Mouse (Mus musculus): Measurements from ENCODE around the gene 4933424G06Rik. TPM values are rescaled to one million over a fixed set of nuclear protein-coding genes. Genes with fewer than 3 reads are reported as not detected.

4933424G06Rik gene
- polyA plus RNA-seq, 2 experiments: 0.10 TPM; not detected in 1

DNA sequence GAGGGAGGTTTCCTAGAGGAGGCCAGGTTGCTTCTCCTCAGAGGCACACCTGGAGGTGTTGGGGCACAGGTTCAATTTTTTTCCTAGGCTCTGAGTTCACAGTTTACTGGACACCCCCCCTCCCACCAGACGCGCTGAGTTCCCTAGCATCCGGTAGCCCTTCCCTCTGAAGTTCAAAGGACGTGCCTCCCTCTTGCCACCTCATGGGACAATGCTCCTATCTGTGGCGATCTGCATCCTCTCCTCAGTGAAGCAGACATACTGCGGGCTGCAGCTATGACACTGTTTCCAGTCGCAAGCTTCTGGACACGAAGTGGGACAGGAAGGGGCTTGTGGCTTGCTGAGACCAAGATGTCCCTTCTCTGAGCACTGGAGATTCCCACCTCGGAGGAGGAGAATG is 50.5 kb downstream of the 4933424G06Rik start:
- Histone ChIP-seq H3K9me3 (ENCODE audit: control insufficient read depth, low read length) (no peaks in the 10 kb centered on the region), H3K36me3 (ENCODE audit: control insufficient read depth, insufficient read depth, low read length) (no peaks in the 10 kb centered on the region), H3K9ac (ENCODE audit: low read depth, low read length, severe bottlenecking) (no peak overlapping the region), H3K4me1 (ENCODE audit: control insufficient read depth, insufficient read depth, low read length) (no peaks in the 10 kb centered on the region), H3K4me2 (replicated peaks; ENCODE audit: low read depth, low read length, severe bottlenecking) (no peak overlapping the region), H3K4me3 (replicated peaks; ENCODE audit: low read length) (no peak overlapping the region), H3K27ac (replicated peaks; ENCODE audit: low read depth, low read length) (no peak overlapping the region), H3K27me3 (ENCODE audit: control insufficient read depth, insufficient read depth, low read length) (no peaks in the 10 kb centered on the region)
- no peak for TF ChIP-seq POLR2A (IDR thresholded peaks at IDR 0.05; ENCODE audit: borderline replicate concordance, extremely low read depth, insufficient read depth, insufficient read length)
- DNase-seq (ENCODE audit: low spot score) (no peak), ATAC-seq (ENCODE audit: low FRiP score, low read depth) (no peak)
- 83% methylated on average over 9 of the region's 9 CpGs for WGBS

DNA sequence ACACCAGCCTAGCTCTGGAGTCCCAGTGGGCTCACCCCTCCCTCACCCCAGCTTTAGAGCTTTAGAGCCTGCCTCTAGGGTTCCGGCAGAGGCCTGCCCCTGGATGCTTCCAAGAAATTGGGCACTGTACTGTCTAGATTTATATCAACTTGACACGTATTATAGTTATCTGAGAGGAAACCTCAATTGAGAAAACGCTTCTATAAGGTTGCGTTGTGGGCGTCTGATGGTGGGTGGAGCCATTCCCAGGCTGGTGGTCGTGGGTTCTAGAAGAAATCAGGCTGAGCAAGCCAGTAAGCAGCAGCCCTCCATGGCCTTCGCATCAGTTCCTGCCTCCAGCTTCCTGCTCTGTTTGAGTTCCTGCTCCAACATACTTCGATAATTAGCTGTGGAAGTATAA is 51.1 kb downstream of the 4933424G06Rik start:
- no peak overlapping the region for H3K4me3 ChIP-seq (replicated peaks; ENCODE audit: low read length)
- no peaks in the 10 kb centered on the region for H3K4me1 ChIP-seq (ENCODE audit: control insufficient read depth, insufficient read depth, low read length)
- H3K9ac ChIP-seq (ENCODE audit: low read depth, low read length, severe bottlenecking): no peak overlapping the region
- TF ChIP-seq POLR2A (IDR thresholded peaks at IDR 0.05; ENCODE audit: borderline replicate concordance, extremely low read depth, insufficient read depth, insufficient read length): no peak
- 82% methylated on average over 8 of the region's 8 CpGs for WGBS
- ATAC-seq (ENCODE audit: low FRiP score, low read depth) (no peak), DNase-seq (ENCODE audit: low spot score) (no peak)
- no peak overlapping the region for H3K4me2 ChIP-seq (replicated peaks; ENCODE audit: low read depth, low read length, severe bottlenecking)
- no peak overlapping the region for H3K27ac ChIP-seq (replicated peaks; ENCODE audit: low read depth, low read length)
- H3K36me3 ChIP-seq (ENCODE audit: control insufficient read depth, insufficient read depth, low read length): no peaks in the 10 kb centered on the region
- H3K9me3 ChIP-seq (ENCODE audit: control insufficient read depth, low read length): no peaks in the 10 kb centered on the region
- H3K27me3 ChIP-seq (ENCODE audit: control insufficient read depth, insufficient read depth, low read length): no peaks in the 10 kb centered on the region

- Histone ChIP-seq H3K4me2 (replicated peaks; ENCODE audit: low read depth, low read length, severe bottlenecking) (no peak within 1 kb of the TSS), H3K27me3 (ENCODE audit: control insufficient read depth, insufficient read depth, low read length) (no peaks in the 10 kb centered on the region), H3K27ac (replicated peaks; ENCODE audit: low read depth, low read length) (no peak within 1 kb of the TSS), H3K9me3 (ENCODE audit: control insufficient read depth, low read length) (no peaks in the 10 kb centered on the region), H3K9ac (ENCODE audit: low read depth, low read length, severe bottlenecking) (no peak within 1 kb of the TSS), H3K4me1 (ENCODE audit: control insufficient read depth, insufficient read depth, low read length) (no peaks in the 10 kb centered on the region), H3K4me3 (replicated peaks; ENCODE audit: low read length) (no peak within 1 kb of the TSS), H3K36me3 (ENCODE audit: control insufficient read depth, insufficient read depth, low read length) (no peaks in the 10 kb centered on the region)
- ATAC-seq (ENCODE audit: low FRiP score, low read depth): no peak
- TF ChIP-seq POLR2A (IDR thresholded peaks at IDR 0.05; ENCODE audit: borderline replicate concordance, extremely low read depth, insufficient read depth, insufficient read length): no peak
- DNase-seq (ENCODE audit: low spot score): no peak
- 72% methylated on average over 11 of the region's 11 CpGs for WGBS
These were observed 51.6 kb downstream of the 4933424G06Rik start, which contains the start of gene Zap70 for GRCm38 (mm10) chr1:36761568-36761967. TSS of gene Zap70 (plus strand) at chr1:36761798.

GRCm38 (mm10) chr1:36766431-36767205 is 56.7 kb downstream of the 4933424G06Rik start:
- no peaks in the 10 kb centered on the region for H3K4me1 ChIP-seq (ENCODE audit: control insufficient read depth, insufficient read depth, low read length)
- TF ChIP-seq POLR2A (IDR thresholded peaks at IDR 0.05; ENCODE audit: borderline replicate concordance, extremely low read depth, insufficient read depth, insufficient read length): no peak
- WGBS: 49% methylated on average over 4 of the region's 4 CpGs
- no peak overlapping the region for H3K9ac ChIP-seq (ENCODE audit: low read depth, low read length, severe bottlenecking)
- H3K4me3 ChIP-seq (replicated peaks; ENCODE audit: low read length): no peak overlapping the region
- no peaks in the 10 kb centered on the region for H3K9me3 ChIP-seq (ENCODE audit: control insufficient read depth, low read length)
- ATAC-seq (ENCODE audit: low FRiP score, low read depth): no peak
- H3K4me2 ChIP-seq (replicated peaks; ENCODE audit: low read depth, low read length, severe bottlenecking): no peak overlapping the region
- peaks cover 9% of the 10 kb centered on the region; the same call in 1 of the 2 replicates for H3K27me3 ChIP-seq (ENCODE audit: control insufficient read depth, insufficient read depth, low read length)
- no peaks in the 10 kb centered on the region for H3K36me3 ChIP-seq (ENCODE audit: control insufficient read depth, insufficient read depth, low read length)
- no peak overlapping the region for H3K27ac ChIP-seq (replicated peaks; ENCODE audit: low read depth, low read length)
- DNase-seq (ENCODE audit: low spot score): no peak

DNA sequence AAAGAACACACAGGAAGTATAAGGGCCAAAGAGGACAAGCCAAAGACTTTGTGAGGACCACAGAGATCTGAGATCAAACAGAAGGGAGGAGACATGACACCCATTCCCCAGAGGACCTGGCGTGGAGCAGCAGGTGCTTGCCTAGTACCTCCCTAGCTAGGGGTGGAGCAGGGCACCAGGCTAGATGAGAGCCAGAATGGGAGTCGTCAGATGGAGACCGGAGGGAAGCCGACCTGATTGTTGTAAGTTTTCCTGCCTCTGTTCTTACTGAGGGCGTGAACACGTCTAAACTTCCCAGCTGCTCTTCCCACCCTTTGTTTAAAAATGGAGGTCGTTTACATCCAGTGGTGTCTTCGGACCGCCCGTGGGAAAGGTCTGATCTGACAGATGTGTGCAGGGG is 57.4 kb downstream of the 4933424G06Rik start:
- TF ChIP-seq POLR2A (IDR thresholded peaks at IDR 0.05; ENCODE audit: borderline replicate concordance, extremely low read depth, insufficient read depth, insufficient read length): no peak
- H3K27me3 ChIP-seq (ENCODE audit: control insufficient read depth, insufficient read depth, low read length): peaks cover 9% of the 10 kb centered on the region; the same call in 1 of the 2 replicates
- H3K4me1 ChIP-seq (ENCODE audit: control insufficient read depth, insufficient read depth, low read length): no peaks in the 10 kb centered on the region
- no peaks in the 10 kb centered on the region for H3K36me3 ChIP-seq (ENCODE audit: control insufficient read depth, insufficient read depth, low read length)
- H3K4me3 ChIP-seq (replicated peaks; ENCODE audit: low read length): no peak overlapping the region
- no peak overlapping the region for H3K9ac ChIP-seq (ENCODE audit: low read depth, low read length, severe bottlenecking)
- H3K4me2 ChIP-seq (replicated peaks; ENCODE audit: low read depth, low read length, severe bottlenecking): no peak overlapping the region
- ATAC-seq (ENCODE audit: low FRiP score, low read depth) (no peak), DNase-seq (ENCODE audit: low spot score) (no peak)
- WGBS: 28% methylated on average over 10 of the region's 10 CpGs
- no peak overlapping the region for H3K27ac ChIP-seq (replicated peaks; ENCODE audit: low read depth, low read length)
- no peaks in the 10 kb centered on the region for H3K9me3 ChIP-seq (ENCODE audit: control insufficient read depth, low read length)
